Mouse (Mus musculus) intestine, embryonic 14.5 days (tissue): ENCODE results near the gene Plekhb2. TPM values are rescaled to one million over a fixed set of nuclear protein-coding genes. Genes with fewer than 3 reads are reported as not detected.

Source experiments
- ATAC-seq: fragments of 200-750 bp; cut with Nextera tagmentation; replicated peaks from 2 replicates; pipeline ENCODE4 v1.8.0; 2017; ENCODE audit warnings: low read depth, moderate number of reproducible peaks, moderate TSS enrichment, moderate library complexity; ENCODE audit not compliant: low FRiP score, low TSS enrichment
- DNase-seq: peaks from one replicate; pipeline ENCODE4 v3.0.0-alpha.2; 2018; ENCODE audit warnings: low spot score
- H3K27ac ChIP-seq: fragments of 300-500 bp; sonication (generic); 2 replicates; pipeline ENCODE4 v1.5.1; 2014; ENCODE audit warnings: low read depth, mild to moderate bottlenecking, control low read depth
- H3K27me3 ChIP-seq: fragments of 300-500 bp; sonication (generic); replicated peaks from 2 replicates; pipeline ENCODE4 v1.6.1; 2014; ENCODE audit warnings: low read length, control low read depth; ENCODE audit not compliant: control insufficient read depth, insufficient read depth
- H3K36me3 ChIP-seq: fragments of 300-500 bp; sonication (generic); 2 replicates; pipeline ENCODE4 v1.6.1; 2014; ENCODE audit warnings: low read length, control low read depth; ENCODE audit not compliant: control insufficient read depth, insufficient read depth
- H3K4me1 ChIP-seq: fragments of 300-500 bp; sonication (generic); replicated peaks from 2 replicates; pipeline ENCODE4 v1.6.1; 2014; ENCODE audit warnings: low read length, control low read depth, mixed read lengths; ENCODE audit not compliant: control insufficient read depth, insufficient read depth
- H3K4me2 ChIP-seq: fragments of 300-500 bp; sonication (generic); 2 replicates; pipeline ENCODE4 v1.6.1; 2014; ENCODE audit warnings: low read length
- H3K4me3 ChIP-seq: fragments of 300-500 bp; sonication (generic); 2 replicates; pipeline ENCODE4 v1.5.1; 2014; ENCODE audit warnings: low read depth, low read length, control low read depth, mixed read lengths
- H3K9ac ChIP-seq: fragments of 300-500 bp; sonication (generic); 2 replicates; pipeline ENCODE4 v1.6.1; 2014; ENCODE audit warnings: mild to moderate bottlenecking, low read length
- H3K9me3 ChIP-seq: fragments of 300-500 bp; sonication (generic); 2 replicates; pipeline ENCODE4 v1.6.1; 2016; ENCODE audit warnings: low read length, control low read depth; ENCODE audit not compliant: control insufficient read depth
- WGBS: fragments of 180-500 bp; shearing (Covaris S2); extraction: QIAGEN DNeasy Blood & Tissue Kit; methylation state at CpG from one replicate; pipeline ENCODE4 v1.1.7; 2014; 5-methylcytosine and 5-hydroxymethylcytosine counted together
- polyA plus RNA-seq: library from polyadenylated mRNA; unstranded; fragments of >200 nt; fragmentation: Nextera tagmentation; extraction: Ambion mirVana; gene quantifications from 2 replicates; pipeline ENCODE4 v1.2.1, GENCODE M21; 2014

The Plekhb2 gene
- polyA plus RNA-seq, 1 experiment from 2014 or later = 56.1 TPM

GRCm38 (mm10) chr1:34866815-34867573 is 17.2 kb downstream of the Plekhb2 start:
- 60% methylated on average over 10 of the region's 10 CpGs for WGBS
- peak; percentile 34; the same call in 1 of the 2 replicates for ATAC-seq
- Histone ChIP-seq H3K9me3 (no peaks in the 10 kb centered on the region), H3K27ac (no peak overlapping the region), H3K9ac (no peak overlapping the region), H3K4me1 (no peaks in the 10 kb centered on the region), H3K4me3 (no peak overlapping the region), H3K36me3 (peaks cover 12% of the 10 kb centered on the region), H3K4me2 (no peak overlapping the region), H3K27me3 (no peaks in the 10 kb centered on the region)
- peak; percentile 92 for DNase-seq

DNA sequence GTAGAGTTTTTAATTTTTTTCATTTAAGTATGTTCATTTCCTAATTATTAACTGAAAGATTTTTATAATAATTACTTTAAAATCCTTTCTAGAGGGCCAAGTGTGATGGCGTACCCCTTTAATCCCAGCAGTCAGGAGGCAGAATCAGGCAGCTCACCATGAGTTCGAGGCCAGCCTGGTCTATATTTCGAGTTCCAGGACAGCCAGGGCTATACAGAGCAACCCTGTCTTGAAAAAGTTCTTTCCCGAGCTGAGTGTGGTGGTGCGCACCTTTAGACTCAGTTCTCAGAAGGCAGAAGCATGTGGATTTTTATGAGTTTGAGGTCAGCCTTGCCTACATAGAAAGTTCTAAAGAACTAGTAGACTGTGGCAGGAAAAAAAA is 17.8 kb downstream of the Plekhb2 start:
- Histone ChIP-seq H3K36me3 (peaks cover 11% of the 10 kb centered on the region), H3K27ac (no peak overlapping the region), H3K9me3 (no peaks in the 10 kb centered on the region), H3K9ac (no peak overlapping the region), H3K27me3 (no peaks in the 10 kb centered on the region), H3K4me3 (no peak overlapping the region), H3K4me1 (no peaks in the 10 kb centered on the region), H3K4me2 (no peak overlapping the region)
- 94% methylated on average over 5 of the region's 5 CpGs for WGBS
- ATAC-seq (no peak), DNase-seq (peak; percentile 41)

- Histone ChIP-seq H3K4me1 (no peaks in the 10 kb centered on the region), H3K4me2 (no peak overlapping the region), H3K9me3 (no peaks in the 10 kb centered on the region), H3K4me3 (no peak overlapping the region), H3K27ac (no peak overlapping the region), H3K36me3 (peaks cover 10% of the 10 kb centered on the region), H3K9ac (no peak overlapping the region), H3K27me3 (no peaks in the 10 kb centered on the region)
- DNase-seq = peak; percentile 40
- no peak for ATAC-seq
- WGBS = 91% methylated on average over 8 of the region's 8 CpGs
Measured at GRCm38 (mm10) chr1:34868391-34868790, 18.6 kb downstream of the Plekhb2 start.

DNA sequence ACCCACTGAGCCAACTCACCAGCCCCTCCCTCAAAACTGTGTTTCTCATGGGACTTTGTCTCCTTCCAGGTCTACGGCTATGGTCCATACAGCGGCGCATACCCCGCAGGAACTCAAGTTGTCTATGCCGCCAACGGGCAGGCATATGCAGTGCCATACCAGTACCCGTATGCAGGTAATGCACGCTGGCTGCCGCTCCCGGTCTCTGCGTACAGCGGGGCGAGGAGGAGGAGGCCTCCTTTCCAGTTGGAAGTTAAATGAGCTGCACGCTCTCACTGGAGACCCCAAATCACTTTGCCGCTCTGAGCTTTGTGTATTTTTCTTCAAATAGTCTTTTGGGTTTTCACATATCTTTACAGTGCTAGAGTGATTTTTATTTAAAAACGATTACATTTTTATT is 19.5 kb downstream of the Plekhb2 start:
- Histone ChIP-seq H3K27ac (no peak overlapping the region), H3K4me3 (no peak overlapping the region), H3K27me3 (no peaks in the 10 kb centered on the region), H3K9me3 (no peaks in the 10 kb centered on the region), H3K36me3 (peaks cover 10% of the 10 kb centered on the region), H3K4me2 (no peak overlapping the region), H3K9ac (no peak overlapping the region), H3K4me1 (no peaks in the 10 kb centered on the region)
- 95% methylated on average over 16 of the region's 16 CpGs for WGBS
- DNase-seq (no peak), ATAC-seq (no peak)

DNA sequence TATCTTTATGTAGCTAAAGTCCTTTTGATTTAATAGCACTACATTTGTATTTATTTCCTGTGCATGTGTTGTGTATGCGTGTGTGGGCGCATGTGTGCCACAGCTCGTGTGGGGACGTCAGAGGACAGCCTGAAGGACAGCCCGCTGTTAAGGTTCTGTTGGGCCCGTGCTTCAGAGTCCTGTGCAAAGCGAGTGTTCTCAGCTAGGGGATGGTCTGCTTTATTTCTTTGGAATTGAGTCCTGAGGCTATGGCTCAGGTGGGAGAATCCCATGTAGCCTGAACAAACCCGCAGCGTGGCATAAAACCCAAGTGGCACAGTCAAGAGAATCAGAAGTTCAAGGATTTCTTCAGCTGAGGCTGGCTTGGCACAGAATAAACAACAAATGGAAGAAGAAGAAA is 21.4 kb downstream of the Plekhb2 start:
- H3K9me3 ChIP-seq = no peaks in the 10 kb centered on the region
- no peaks in the 10 kb centered on the region for H3K4me1 ChIP-seq
- no peaks in the 10 kb centered on the region for H3K27me3 ChIP-seq
- ATAC-seq (no peak), DNase-seq (no peak)
- no peak overlapping the region for H3K9ac ChIP-seq
- 93% methylated on average over 9 of the region's 9 CpGs for WGBS
- H3K36me3 ChIP-seq = peaks cover 10% of the 10 kb centered on the region
- H3K4me3 ChIP-seq = no peak overlapping the region
- H3K4me2 ChIP-seq = no peak overlapping the region
- no peak overlapping the region for H3K27ac ChIP-seq

DNA sequence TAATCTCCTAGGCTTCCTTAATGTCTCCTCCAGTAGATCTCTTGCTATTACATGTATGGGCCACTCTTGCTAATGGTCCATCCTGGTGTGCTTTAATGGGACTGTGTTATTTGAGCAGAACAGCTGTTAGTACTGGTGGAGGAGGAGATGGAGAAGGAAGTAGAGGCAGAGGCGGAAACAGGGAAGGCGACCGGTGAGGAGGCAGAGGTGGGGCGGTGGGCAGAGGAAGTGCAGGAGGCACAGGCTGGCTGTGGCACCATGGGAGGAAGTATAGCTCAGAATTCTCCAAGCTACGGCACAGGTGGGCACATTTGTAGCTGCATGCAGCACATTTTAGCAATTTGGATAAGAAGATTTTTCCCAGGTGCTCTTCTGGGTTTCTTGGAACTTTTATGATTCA is 23.8 kb downstream of the Plekhb2 start:
- peaks cover 10% of the 10 kb centered on the region for H3K36me3 ChIP-seq
- H3K9me3 ChIP-seq = no peaks in the 10 kb centered on the region
- no peak overlapping the region for H3K27ac ChIP-seq
- H3K9ac ChIP-seq = no peak overlapping the region
- no peak overlapping the region for H3K4me2 ChIP-seq
- no peaks in the 10 kb centered on the region for H3K27me3 ChIP-seq
- no peak for DNase-seq
- no peak overlapping the region for H3K4me3 ChIP-seq
- no peak for ATAC-seq
- 84% methylated on average over 5 of the region's 5 CpGs for WGBS
- H3K4me1 ChIP-seq = no peaks in the 10 kb centered on the region

GRCm38 (mm10) chr1:34879611-34880010 is 29.8 kb downstream of the Plekhb2 start:
- no peak overlapping the region for H3K4me2 ChIP-seq
- no peaks in the 10 kb centered on the region for H3K36me3 ChIP-seq
- WGBS = 71% methylated on average over 6 of the region's 6 CpGs
- H3K9ac ChIP-seq = no peak overlapping the region
- no peaks in the 10 kb centered on the region for H3K9me3 ChIP-seq
- ATAC-seq (no peak), DNase-seq (no peak)
- H3K4me3 ChIP-seq = no peak overlapping the region
- no peaks in the 10 kb centered on the region for H3K27me3 ChIP-seq
- H3K4me1 ChIP-seq = no peaks in the 10 kb centered on the region
- no peak overlapping the region for H3K27ac ChIP-seq

- ATAC-seq (no peak), DNase-seq (no peak)
- Histone ChIP-seq H3K4me2 (no peak overlapping the region), H3K4me3 (no peak overlapping the region), H3K36me3 (no peaks in the 10 kb centered on the region), H3K27ac (no peak overlapping the region), H3K9ac (no peak overlapping the region), H3K4me1 (no peaks in the 10 kb centered on the region), H3K27me3 (no peaks in the 10 kb centered on the region), H3K9me3 (no peaks in the 10 kb centered on the region)
Measured at GRCm38 (mm10) chr1:34883776-34884175, 34.0 kb downstream of the Plekhb2 start.

- ATAC-seq = no peak
Measured at GRCm38 (mm10) chr1:34891559-34892289, 41.9 kb downstream of the Plekhb2 start.

More at GRCm38 (mm10) chr1:34891559-34892289, 41.9 kb downstream of the Plekhb2 start:
- DNase-seq = peak; percentile 64
- 53% methylated on average over 14 of the region's 14 CpGs for WGBS
- no peaks in the 10 kb centered on the region for H3K36me3 ChIP-seq
- no peak overlapping the region for H3K4me2 ChIP-seq
- no peaks in the 10 kb centered on the region for H3K4me1 ChIP-seq
- H3K27me3 ChIP-seq = no peaks in the 10 kb centered on the region
- H3K27ac ChIP-seq = no peak overlapping the region
- H3K9me3 ChIP-seq = no peaks in the 10 kb centered on the region
- H3K4me3 ChIP-seq = no peak overlapping the region
- H3K9ac ChIP-seq = no peak overlapping the region
